Mouse (Mus musculus) stomach, postnatal 0 days (tissue): Measurements from ENCODE around the gene Stk39.

Experiments used
- CTCF ChIP-seq: IDR thresholded peaks from 2 replicates; pipeline ENCODE4 v1.5.1; 2016; ENCODE audit warnings: antibody characterized with exemption, low read depth, mild to moderate bottlenecking, moderate library complexity
- EP300 ChIP-seq: optimal IDR thresholded peaks from 2 replicates; pipeline ENCODE3; 2016; ENCODE audit warnings: antibody characterized with exemption

DNA sequence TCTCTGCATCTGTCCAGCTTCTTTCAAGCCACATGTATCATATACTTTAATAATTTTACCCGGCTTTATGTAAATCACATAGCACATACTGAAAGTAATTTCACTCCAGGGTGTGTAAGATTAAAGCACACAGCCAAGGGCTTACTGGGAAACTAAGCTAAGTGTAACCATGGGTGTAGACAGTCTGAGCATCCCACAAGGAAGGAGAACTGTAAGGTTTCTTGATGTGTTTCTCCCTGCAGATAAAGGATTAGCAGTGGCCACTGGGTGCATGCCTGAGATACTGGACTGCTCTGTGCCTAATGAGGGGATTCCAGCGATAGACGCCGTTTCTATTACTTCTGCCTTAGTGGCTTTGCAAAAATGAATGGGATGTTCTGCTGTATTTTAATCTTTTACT is 14.2 kb upstream of the Stk39 start:
- TF ChIP-seq CTCF (no peak), EP300 (no peak)
